Mouse (Mus musculus) CH12.LX (cell line): ENCODE results near the gene Klhl29.

Experiments
- EP300 ChIP-seq: IDR thresholded peaks from 2 replicates; pipeline ENCODE4 v1.6.1; 2011; ENCODE audit warnings: low read length, improper control_type of control experiment
- MAX ChIP-seq: IDR thresholded peaks from 2 replicates; pipeline ENCODE4 v1.6.1; 2011; ENCODE audit warnings: low read length, improper control_type of control experiment
- MAZ ChIP-seq: IDR thresholded peaks from 2 replicates; pipeline ENCODE4 v1.6.1; 2012; ENCODE audit warnings: low read depth, mild to moderate bottlenecking, inconsistent platforms, low read length, improper control_type of control experiment, moderate library complexity
- MXI1 ChIP-seq: IDR thresholded peaks from 2 replicates; pipeline ENCODE4 v1.6.1; 2011; ENCODE audit warnings: mild to moderate bottlenecking, low read depth, low read length, improper control_type of control experiment
- NRF1 ChIP-seq: IDR thresholded peaks from 2 replicates; pipeline ENCODE4 v1.6.1; 2014; ENCODE audit warnings: low read depth, mild to moderate bottlenecking, inconsistent platforms, low read length, improper control_type of control experiment, moderate library complexity
- POLR2A ChIP-seq: IDR thresholded peaks from 2 replicates; pipeline ENCODE4 v1.6.1; 2011; ENCODE audit warnings: low read depth, mild to moderate bottlenecking, improper control_type of control experiment, low read length
- SIN3A ChIP-seq: IDR thresholded peaks from 2 replicates; pipeline ENCODE4 v1.6.1; 2012; ENCODE audit warnings: low read length, improper control_type of control experiment, inconsistent platforms
- UBTF ChIP-seq: IDR thresholded peaks from 2 replicates; pipeline ENCODE4 v1.6.1; 2012; ENCODE audit warnings: low read depth, mild to moderate bottlenecking, inconsistent platforms, low read length, improper control_type of control experiment, moderate library complexity

GRCm38 (mm10) chr12:5215836-5216747 lies 159.4 kb downstream of the Klhl29 start:
- TF ChIP-seq NRF1 (no peak), MXI1 (no peak), POLR2A (no peak), EP300 (no peak), MAZ (no peak), UBTF (no peak), SIN3A (no peak), MAX (no peak)
